Mouse (Mus musculus) thymus, adult 2 months (tissue): ENCODE data around the gene Rtn1. TPM values are rescaled to one million over a fixed set of nuclear protein-coding genes. Genes with fewer than 3 reads are reported as not detected.

Experiments used
- DNase-seq: peaks from one replicate; pipeline ENCODE4 v3.0.0; 2021
- H3K27ac ChIP-seq: fragments of 200-500 bp; 2 replicates; pipeline ENCODE4 v1.5.1; 2012; ENCODE audit warnings: low read length, control low read depth; ENCODE audit not compliant: control insufficient read depth, insufficient read depth
- H3K27me3 ChIP-seq: fragments of 200-500 bp; 2 replicates; pipeline ENCODE4 v1.6.1; 2012; ENCODE audit warnings: mild to moderate bottlenecking, low read length, moderate library complexity, mixed read lengths; ENCODE audit not compliant: control insufficient read depth, insufficient read depth
- H3K36me3 ChIP-seq: fragments of 200-500 bp; 2 replicates; pipeline ENCODE4 v1.6.1; 2012; ENCODE audit warnings: mild to moderate bottlenecking, low read length, moderate library complexity; ENCODE audit not compliant: control insufficient read depth, insufficient read depth
- H3K4me1 ChIP-seq: fragments of 200-500 bp; replicated peaks from 2 replicates; pipeline ENCODE4 v1.6.1; 2012; ENCODE audit warnings: low read length; ENCODE audit not compliant: control insufficient read depth, insufficient read depth
- H3K4me3 ChIP-seq: fragments of 200-500 bp; 2 replicates; pipeline ENCODE4 v1.5.1; 2012; ENCODE audit warnings: mild to moderate bottlenecking, low read length, control low read depth, moderate library complexity; ENCODE audit not compliant: control insufficient read depth, insufficient read depth
- CTCF ChIP-seq: fragments of 200-500 bp; IDR thresholded peaks from 2 replicates; pipeline ENCODE4 v1.5.1; 2012; ENCODE audit warnings: mild to moderate bottlenecking, control low read depth, low read length, moderate library complexity, borderline replicate concordance; ENCODE audit not compliant: control insufficient read depth, poor library complexity, insufficient read depth; ENCODE audit errors: extremely low read depth
- POLR2A ChIP-seq: fragments of 200-500 bp; IDR thresholded peaks from 2 replicates; pipeline ENCODE4 v1.6.1; 2012; ENCODE audit warnings: mild to moderate bottlenecking, low read length, control low read depth, moderate library complexity; ENCODE audit not compliant: control insufficient read depth, poor library complexity, insufficient read depth; ENCODE audit errors: extremely low read depth
- WGBS: fragments of 180-500 bp; shearing (Covaris S2); methylation state at CpG from one replicate; pipeline ENCODE4 v1.1.7; 2018; 5-methylcytosine and 5-hydroxymethylcytosine counted together
- polyA plus RNA-seq: library from polyadenylated mRNA; depleted of rRNA; stranded (reverse); fragments of >200 nt; gene quantifications from 2 replicates; pipeline ENCODE4 v1.2.3, GENCODE M21; 2012

The Rtn1 gene
- polyA plus RNA-seq, 1 experiment, result 1.6 TPM

- TF ChIP-seq POLR2A (no peak), CTCF (no peak)
- Histone ChIP-seq H3K4me1 (no peaks in the 10 kb centered on the region), H3K36me3 (no peaks in the 10 kb centered on the region), H3K27ac (no peak overlapping the region), H3K27me3 (no peaks in the 10 kb centered on the region), H3K4me3 (no peak overlapping the region)
- 96% methylated on average over 1 of the region's 1 CpGs for WGBS
- DNase-seq, result no peak
Measured at GRCm38 (mm10) chr12:72244951-72245350, 163.9 kb downstream of the Rtn1 start.

- Histone ChIP-seq H3K4me3 (no peak overlapping the region), H3K27me3 (no peaks in the 10 kb centered on the region), H3K36me3 (no peaks in the 10 kb centered on the region), H3K4me1 (no peaks in the 10 kb centered on the region), H3K27ac (no peak overlapping the region)
- 70% methylated on average over 6 of the region's 6 CpGs for WGBS
- TF ChIP-seq POLR2A, result no peak
- no peak for TF ChIP-seq CTCF
- DNase-seq, result no peak
Measured at GRCm38 (mm10) chr12:72242807-72243206, 166.0 kb downstream of the Rtn1 start.

- Histone ChIP-seq H3K27ac (no peak overlapping the region), H3K4me3 (no peak overlapping the region), H3K36me3 (no peaks in the 10 kb centered on the region), H3K27me3 (no peaks in the 10 kb centered on the region), H3K4me1 (no peaks in the 10 kb centered on the region; the same call in 1 of the 2 replicates)
- TF ChIP-seq POLR2A (no peak), CTCF (no peak)
- DNase-seq, result no peak
Measured at GRCm38 (mm10) chr12:72240506-72240905, 168.3 kb downstream of the Rtn1 start.

GRCm38 (mm10) chr12:72239230-72239894, 169.5 kb downstream of the Rtn1 start:
- no peaks in the 10 kb centered on the region for H3K27me3 ChIP-seq
- no peak overlapping the region for H3K27ac ChIP-seq
- H3K4me1 ChIP-seq, result no peaks in the 10 kb centered on the region; the same call in 1 of the 2 replicates
- DNase-seq, result no peak
- H3K36me3 ChIP-seq, result no peaks in the 10 kb centered on the region
- no peak for TF ChIP-seq POLR2A
- TF ChIP-seq CTCF, result no peak
- no peak overlapping the region for H3K4me3 ChIP-seq
- 75% methylated on average over 12 of the region's 12 CpGs for WGBS

GRCm38 (mm10) chr12:72237251-72237650, 171.6 kb downstream of the Rtn1 start:
- Histone ChIP-seq H3K27me3 (no peaks in the 10 kb centered on the region), H3K27ac (no peak overlapping the region), H3K36me3 (no peaks in the 10 kb centered on the region), H3K4me3 (no peak overlapping the region), H3K4me1 (no peaks in the 10 kb centered on the region; the same call in 1 of the 2 replicates)
- DNase-seq, result no peak
- 66% methylated on average over 2 of the region's 2 CpGs for WGBS
- no peak for TF ChIP-seq POLR2A
- no peak for TF ChIP-seq CTCF

- no peak overlapping the region; the same call in 1 of the 2 replicates for H3K4me3 ChIP-seq
- no peak for DNase-seq
- TF ChIP-seq CTCF (no peak), POLR2A (no peak)
- 3% methylated on average over 56 of the region's 56 CpGs for WGBS
- H3K27ac ChIP-seq, result no peak overlapping the region
- no peaks in the 10 kb centered on the region for H3K27me3 ChIP-seq
- H3K4me1 ChIP-seq, result no peaks in the 10 kb centered on the region; the same call in 1 of the 2 replicates
- no peaks in the 10 kb centered on the region for H3K36me3 ChIP-seq
Measured at GRCm38 (mm10) chr12:72236564-72237011, 172.3 kb downstream of the Rtn1 start.

- Histone ChIP-seq H3K36me3 (no peaks in the 10 kb centered on the region), H3K27ac (no peak overlapping the region), H3K4me3 (no peak overlapping the region), H3K4me1 (no peaks in the 10 kb centered on the region; the same call in 1 of the 2 replicates), H3K27me3 (no peaks in the 10 kb centered on the region)
- WGBS, result 74% methylated on average over 12 of the region's 12 CpGs
- TF ChIP-seq CTCF (no peak), POLR2A (no peak)
- DNase-seq, result no peak
Measured at GRCm38 (mm10) chr12:72235621-72236351, 173.1 kb downstream of the Rtn1 start.
